Mouse (Mus musculus) thymus, postnatal 10 days (tissue): ENCODE results near the gene Cenpj.

Experiments used
- DNase-seq, 2 experiments: peaks; one replicate each; pipeline ENCODE4 v3.0.0; 2021; ENCODE audit warnings: low spot score in 2 of 2

Gene Cenpj

GRCm38 (mm10) chr14:56545491-56545890 is 29.7 kb downstream of the Cenpj start:
- no peak for DNase-seq

- no peak for DNase-seq
Observed at GRCm38 (mm10) chr14:56544946-56545345, 30.3 kb downstream of the Cenpj start.

GRCm38 (mm10) chr14:56530788-56531187 is 44.4 kb downstream of the Cenpj start:
- DNase-seq: no peak

GRCm38 (mm10) chr14:56514775-56515174 is 60.5 kb downstream of the Cenpj start:
- no peak for DNase-seq

- DNase-seq: no peak
Observed at GRCm38 (mm10) chr14:56512084-56512483, 63.1 kb downstream of the Cenpj start.

- no peak for DNase-seq
Observed at GRCm38 (mm10) chr14:56506743-56507142, 68.5 kb downstream of the Cenpj start.

- DNase-seq: no peak
Observed at GRCm38 (mm10) chr14:56502407-56502806, 72.8 kb downstream of the Cenpj start.

- DNase-seq: no peak
Observed at GRCm38 (mm10) chr14:56489806-56490205, 85.4 kb downstream of the Cenpj start.
